In genomic region chr2:73453717-73454116, GRCm38 (mm10) we compare ENCODE assay signal across 15 mouse cellular contexts.
DNase-seq lines count a peak whose midpoint lies in the region; ATAC-seq and TF ChIP-seq lines count a peak whose summit lies in the region.
"Had no signal": no experiment of that assay in that cellular context is flagged by ENCODE, and none has a peak within 500 bp of the region (broad histone marks: within the 10 kb centered on the region; RNA-seq: fewer than 3 reads in every experiment).

No protein-coding gene starts in this region.

- peaks cover 26% of the 10 kb centered on the region for H3K4me1 ChIP-seq in spleen, adult 2 months (ENCODE audit: control insufficient read depth, insufficient read depth, insufficient read length)
- H3K4me1 ChIP-seq in liver, embryonic 12.5 days, result peaks cover 61% of the 10 kb centered on the region

- peak overlapping the region; percentile 42 for H3K4me2 ChIP-seq in liver, embryonic 12.5 days
- H3K4me2 ChIP-seq: heart, embryonic 15.5 days; stomach, embryonic 15.5 days had no signal

- peaks cover 2% of the 10 kb centered on the region for H3K36me3 ChIP-seq in spleen, adult 2 months (ENCODE audit: control insufficient read depth, insufficient read depth, low read length)
- H3K36me3 ChIP-seq in liver, embryonic 12.5 days, result no peaks in the 10 kb centered on the region; the same call in 1 of the 2 replicates
- H3K36me3 ChIP-seq: heart, embryonic 15.5 days; stomach, embryonic 15.5 days had no signal

- peak overlapping the region; percentile 82 for H3K4me3 ChIP-seq in spleen, adult 2 months (ENCODE audit: extremely low read depth, insufficient read depth, insufficient read length)
- H3K4me3 ChIP-seq in liver, embryonic 12.5 days, result no peak overlapping the region
- H3K4me3 ChIP-seq: heart, embryonic 15.5 days; left cerebral cortex, adult 2 months; myocyte; stomach, embryonic 15.5 days had no signal

- TF ChIP-seq CTCF in spleen, adult 2 months (IDR thresholded peaks at IDR 0.05; ENCODE audit: extremely low read depth, insufficient read depth, insufficient read length, insufficient replicate concordance), result no peak

- ATAC-seq in activated CD4-positive, CD25-positive, alpha-beta regulatory T cell, adult 4 months, result peak; percentile 59
- peak; percentile 63; the same call in 1 of the 2 replicates for ATAC-seq in liver, embryonic 12.5 days
- ATAC-seq in neutrophil, adult 5-6 weeks (ENCODE audit: extremely low read depth, insufficient number of reproducible peaks, low FRiP score, poor library complexity, severe bottlenecking), result peak; percentile 52
- ATAC-seq in erythroblast, adult 5-6 weeks (replicated peaks; ENCODE audit: low FRiP score, poor library complexity, severe bottlenecking), result no peak
- ATAC-seq: intestine, postnatal 0 days; lung, postnatal 0 days had no signal

- TF ChIP-seq POLR2A in spleen, adult 2 months (IDR thresholded peaks at IDR 0.05; ENCODE audit: low read depth, low read length), result peak; percentile 77

- WGBS in spleen, adult 2 months, result 7% methylated on average over 4 of the region's 4 CpGs
- 7% methylated on average over 4 of the region's 4 CpGs for WGBS in liver, embryonic 12.5 days (ENCODE audit: insufficient replicate concordance)

- intact Hi-C loops in left cerebral cortex, postnatal 14 days (cut with DNase I), result no loop called here

- no peaks in the 10 kb centered on the region for H3K9me3 ChIP-seq in liver, embryonic 12.5 days (replicated peaks)
- H3K9me3 ChIP-seq: heart, embryonic 15.5 days; stomach, embryonic 15.5 days had no signal

- DNase-seq in spleen, adult 2 months (ENCODE audit: low read depth in 1 of 2, low spot score in 2 of 2), result peak; percentile 67 to 74
- no peak for DNase-seq in spleen, adult 12 weeks (ENCODE audit: low spot score)
- no peak for DNase-seq in kidney, adult 11 months
- DNase-seq in left cerebral cortex, postnatal 14 days (ENCODE audit: low spot score in 2 of 2), result no peak
- DNase-seq: cerebellum, adult 18-20 months had no signal

- peak overlapping the region; percentile 78 for H3K27ac ChIP-seq in spleen, adult 2 months (ENCODE audit: insufficient read depth, low read length)
- H3K27ac ChIP-seq in liver, embryonic 12.5 days, result peak overlapping the region; percentile 63
- H3K27ac ChIP-seq: left cerebral cortex, adult 2 months; stomach, embryonic 15.5 days had no signal

- H3K9ac ChIP-seq in liver, embryonic 12.5 days, result no peak overlapping the region
- H3K9ac ChIP-seq: heart, embryonic 15.5 days; stomach, embryonic 15.5 days had no signal

- no peaks in the 10 kb centered on the region for H3K27me3 ChIP-seq in spleen, adult 2 months (ENCODE audit: control insufficient read depth, insufficient read depth, low read length)
- H3K27me3 ChIP-seq in liver, embryonic 12.5 days (replicated peaks), result no peaks in the 10 kb centered on the region
- H3K27me3 ChIP-seq: heart, embryonic 15.5 days; stomach, embryonic 15.5 days had no signal

Comparison
In these comparisons a context has a peak if more than half of its experiments do, and no peak if none do; other contexts are left out.
1. DNase-seq: peak in spleen, adult 2 months (2 of 2); none in spleen, adult 12 weeks (single experiment), kidney, adult 11 months (single experiment) and left cerebral cortex, postnatal 14 days (0 of 2).